Mouse (Mus musculus) erythroid progenitor cell, adult 5-6 weeks (primary cell): Measurements from ENCODE around the gene Slc2a9. TPM values are rescaled to one million over a fixed set of nuclear protein-coding genes. Genes with fewer than 3 reads are reported as not detected.

Experiments used
- ATAC-seq: replicated peaks from 2 replicates; pipeline ENCODE4 v1.8.0; 2016; ENCODE audit warnings: moderate number of reproducible peaks, mild to moderate bottlenecking, moderate TSS enrichment, inconsistent platforms; ENCODE audit not compliant: poor library complexity, low FRiP score, severe bottlenecking
- total RNA-seq, 2 experiments: library from RNA; stranded (forward) in 1 of 2; stranded (reverse) in 1 of 2; fragments of 150-400 nt in 1 of 2; fragments of 186-747, 209-891 nt in 1 of 2; gene quantifications; 2 replicates each; pipeline versions ENCODE4 v1.2.3 to v1.2.4; 2015 to 2017; ENCODE audit warnings: low replicate concordance in 2 of 2

Slc2a9 gene
- total RNA-seq, 2 experiments from 2014 or later, result not detected

DNA sequence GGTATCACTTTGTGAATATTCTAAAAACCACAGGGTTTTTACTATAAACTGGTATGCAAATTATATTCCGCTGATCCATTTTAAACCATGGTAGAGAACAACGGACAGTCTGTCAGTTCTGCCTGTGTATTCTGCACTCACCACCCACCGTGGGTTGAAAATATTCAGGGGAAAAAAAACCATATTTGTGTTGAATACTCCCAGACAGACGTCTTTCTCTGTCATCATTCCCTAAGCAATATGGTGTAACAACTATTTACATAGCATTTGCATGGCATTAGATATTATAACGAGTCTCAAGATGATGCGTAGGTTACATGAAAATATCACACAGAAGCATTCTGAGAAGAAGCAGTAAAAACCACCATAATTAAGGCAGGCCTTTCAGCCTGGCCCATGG is 84.1 kb downstream of the Slc2a9 start:
- no peak for ATAC-seq

DNA sequence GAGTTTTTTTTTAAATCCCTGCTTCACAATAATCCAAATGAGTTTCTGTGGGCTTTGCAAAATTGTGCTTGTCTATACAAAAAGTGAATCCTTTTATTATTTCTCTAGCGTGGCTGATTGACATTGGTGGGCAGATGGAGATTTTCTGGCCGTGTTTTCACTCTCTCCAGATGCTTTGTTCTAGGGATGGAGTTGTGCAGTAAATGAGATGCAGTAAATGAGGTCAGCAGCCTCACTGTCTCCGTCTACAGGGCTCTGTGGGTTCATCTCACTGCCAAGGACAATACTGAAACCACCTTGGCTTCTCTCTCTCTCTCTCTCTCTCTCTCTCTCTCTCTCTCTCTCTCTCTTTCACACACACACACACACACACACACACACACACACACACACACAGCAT is 99.3 kb downstream of the Slc2a9 start:
- ATAC-seq, result no peak

DNA sequence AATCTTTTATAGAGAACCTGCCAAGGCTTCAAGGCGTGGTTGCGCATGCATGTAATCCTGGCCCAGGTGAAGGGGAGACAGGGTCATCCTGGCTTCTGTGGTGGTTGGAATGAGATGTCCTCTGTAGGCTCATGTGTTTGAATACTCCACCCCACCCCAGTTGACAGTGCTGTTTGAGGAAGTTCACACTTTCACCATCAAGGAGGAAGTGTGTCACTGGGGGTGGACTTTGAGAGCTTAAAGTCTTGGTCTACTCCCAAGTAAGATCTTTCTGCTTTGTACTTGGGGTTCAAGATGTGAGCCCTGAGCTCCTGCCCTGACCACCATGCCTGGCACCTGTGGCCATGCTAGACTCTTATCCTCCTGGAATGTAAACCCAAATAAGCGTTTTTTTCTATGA is 100.7 kb downstream of the Slc2a9 start:
- ATAC-seq, result no peak

DNA sequence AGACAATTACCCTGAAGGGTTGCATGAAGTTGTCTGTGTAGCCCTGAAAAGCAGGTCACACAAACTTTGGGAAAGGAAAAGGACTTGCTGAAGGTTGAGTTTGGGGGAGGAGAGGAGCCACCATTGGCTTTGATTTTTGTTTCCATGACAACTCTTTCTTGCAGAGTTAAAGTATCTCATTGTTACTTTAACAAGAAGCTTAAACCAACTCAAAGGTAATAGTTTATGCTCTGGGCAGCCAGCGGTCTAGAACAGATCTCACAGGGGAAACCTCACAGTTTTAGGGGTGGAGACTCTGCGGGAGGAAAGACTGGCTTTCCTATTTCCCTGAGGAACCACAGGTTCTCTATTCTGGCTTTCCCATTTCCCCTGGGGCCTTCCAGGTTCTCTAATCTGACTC is 114.1 kb downstream of the Slc2a9 start:
- ATAC-seq, result no peak

DNA sequence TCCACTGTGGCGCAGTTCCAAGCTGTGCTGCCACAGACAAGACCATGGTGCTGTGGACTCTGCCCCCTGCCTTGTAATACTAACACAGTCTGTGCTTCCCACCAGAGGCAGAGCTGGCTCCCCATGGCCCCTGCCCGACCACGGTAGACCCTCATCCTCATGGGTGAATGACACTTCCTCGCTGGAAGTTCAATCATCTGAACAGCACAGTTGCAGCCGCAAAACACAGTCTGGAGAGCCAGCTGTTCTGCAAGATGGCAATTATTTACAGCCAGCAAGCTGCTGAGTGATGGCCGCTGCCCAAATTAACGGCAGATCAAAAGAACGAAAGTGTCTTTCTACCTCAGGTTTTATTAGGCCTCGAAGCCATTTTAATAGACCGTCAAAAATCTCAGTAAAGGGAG is 114.5 kb downstream of the Slc2a9 start:
- no peak for ATAC-seq

DNA sequence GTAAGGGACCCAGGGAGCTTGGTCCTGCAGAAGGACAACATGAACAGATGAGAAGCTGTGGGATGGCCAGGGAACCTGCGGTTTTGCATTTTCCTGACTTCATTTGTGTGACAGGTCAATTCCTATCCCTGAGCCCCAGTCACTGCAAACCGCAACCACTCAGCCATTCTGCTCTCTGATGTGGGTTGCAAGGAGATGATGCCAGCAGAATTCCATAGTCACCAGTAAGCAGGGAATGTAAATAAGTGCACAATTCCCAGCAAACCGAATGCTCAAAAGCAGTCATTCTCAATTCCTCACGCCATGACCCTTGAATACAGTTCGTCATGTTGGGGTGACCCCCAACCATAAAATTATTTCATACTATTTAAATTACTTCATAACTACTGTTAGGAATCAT is 123.0 kb downstream of the Slc2a9 start:
- ATAC-seq, result no peak

DNA sequence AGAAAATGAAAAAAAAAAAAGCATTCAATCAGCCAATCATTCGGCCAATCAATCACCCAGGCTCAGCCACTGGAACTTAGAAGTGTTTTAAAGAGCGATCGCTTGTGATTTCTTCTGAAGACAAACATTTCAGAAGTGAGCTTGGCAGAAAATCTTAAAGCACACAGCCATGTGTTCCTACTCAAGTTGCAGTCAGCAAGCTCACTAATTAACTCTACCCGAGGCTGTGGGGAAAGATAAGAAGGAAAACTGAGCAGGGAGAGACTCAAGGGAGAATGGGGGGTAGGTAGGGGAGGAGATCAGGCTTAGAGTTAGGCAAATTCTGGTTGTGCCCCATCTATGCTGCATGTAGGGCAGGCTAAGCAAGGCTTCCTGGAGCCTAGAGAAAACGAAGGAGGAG is 130.6 kb downstream of the Slc2a9 start:
- ATAC-seq, result no peak

DNA sequence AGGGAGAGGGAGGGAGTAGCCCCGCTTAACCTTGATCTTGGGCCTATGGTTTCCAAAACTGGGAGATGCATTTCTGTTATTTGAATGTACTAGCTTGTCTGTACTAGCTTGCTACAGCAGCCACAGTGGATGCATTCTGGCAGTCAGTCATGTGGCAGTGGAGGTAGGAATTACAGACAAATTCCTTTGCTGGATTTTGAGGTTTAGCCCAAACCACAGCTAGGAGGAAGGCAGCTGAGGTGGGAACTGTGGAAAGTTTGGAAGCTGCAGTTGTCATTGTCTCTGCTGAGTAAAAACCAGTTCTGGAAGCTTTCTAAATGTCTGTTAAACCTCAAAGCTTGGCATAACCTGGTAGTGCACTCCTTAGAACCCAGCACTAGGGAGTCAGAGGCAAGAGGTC is 131.6 kb downstream of the Slc2a9 start:
- no peak for ATAC-seq

DNA sequence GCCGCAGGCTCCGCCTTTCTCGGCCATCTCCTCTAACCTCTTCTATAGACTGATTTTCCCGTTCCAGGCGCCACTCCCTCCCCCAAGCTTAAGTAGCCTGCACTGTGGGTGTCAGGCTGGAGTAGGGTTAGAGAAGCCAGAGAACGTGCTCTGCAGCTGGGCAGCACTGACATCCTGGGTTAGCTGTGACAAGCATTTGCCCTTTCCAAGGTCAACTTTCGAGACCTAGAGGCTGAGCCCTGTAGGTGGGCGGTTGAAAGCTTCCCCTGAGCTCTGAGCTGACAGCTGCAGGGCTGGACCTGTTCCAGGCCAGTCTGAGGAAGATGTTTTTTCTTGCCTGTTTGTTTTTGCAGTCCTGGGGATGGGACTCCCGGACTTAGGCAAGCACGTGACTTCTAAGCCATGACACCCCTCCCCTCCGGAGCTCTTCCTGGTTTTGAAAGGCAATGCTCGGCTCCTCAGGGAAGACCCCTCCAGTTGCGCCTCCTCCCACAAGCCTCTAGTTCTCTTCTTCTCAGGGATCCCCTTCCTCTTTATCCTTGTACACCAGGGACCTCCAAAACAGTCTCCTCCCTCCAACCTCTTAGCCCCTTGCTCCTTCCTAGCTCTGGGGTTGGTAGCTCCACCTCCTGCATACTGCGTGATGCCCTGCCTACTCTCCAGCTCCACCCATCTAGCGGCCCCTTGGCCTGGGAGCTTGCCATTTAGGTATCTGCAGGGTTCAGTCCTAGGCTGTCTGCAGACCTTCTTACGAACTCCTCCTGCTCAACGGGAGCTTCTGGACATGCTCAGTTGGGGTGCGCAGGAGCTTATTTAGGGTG is 136.1 kb downstream of the Slc2a9 start:
- no peak for ATAC-seq

DNA sequence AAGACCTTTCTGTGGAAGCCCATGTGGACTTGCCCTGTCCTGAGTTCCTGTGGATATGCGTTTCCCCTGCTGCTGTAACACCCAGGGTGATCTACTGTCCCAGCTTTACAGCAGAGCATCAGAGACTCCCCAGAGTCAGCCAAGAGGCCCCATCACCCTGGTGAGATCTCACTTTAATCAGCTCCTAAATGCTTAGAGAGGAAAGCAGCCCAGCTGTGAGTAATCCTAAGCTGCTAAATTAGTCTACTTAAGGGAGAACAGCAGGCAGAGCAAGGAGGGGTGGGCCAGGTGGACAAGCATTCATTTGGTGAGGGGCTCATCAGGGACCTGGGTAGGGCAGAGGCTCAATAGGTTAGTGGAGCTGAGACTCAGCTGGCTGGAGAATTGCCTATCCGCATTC is 137.4 kb downstream of the Slc2a9 start:
- no peak for ATAC-seq

DNA sequence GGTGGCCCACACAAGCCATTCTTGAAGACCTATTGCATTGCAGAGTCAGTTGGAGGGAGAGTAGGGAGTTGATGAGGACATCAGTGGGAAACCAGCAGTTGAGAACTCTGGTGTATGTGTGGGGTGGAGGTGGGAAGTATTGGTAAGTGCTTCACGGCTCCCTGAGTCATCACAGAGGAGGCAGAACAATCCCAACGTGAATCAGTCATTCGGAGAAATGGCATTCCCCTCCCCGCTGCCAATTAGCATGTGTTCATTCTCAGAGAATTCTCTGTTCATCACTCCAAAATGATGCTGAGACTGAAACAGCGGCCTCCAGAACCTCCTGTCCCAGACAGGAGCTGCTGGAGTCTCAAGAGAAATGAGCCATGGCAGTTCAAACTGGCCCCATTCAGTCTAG is 138.5 kb downstream of the Slc2a9 start:
- no peak for ATAC-seq

DNA sequence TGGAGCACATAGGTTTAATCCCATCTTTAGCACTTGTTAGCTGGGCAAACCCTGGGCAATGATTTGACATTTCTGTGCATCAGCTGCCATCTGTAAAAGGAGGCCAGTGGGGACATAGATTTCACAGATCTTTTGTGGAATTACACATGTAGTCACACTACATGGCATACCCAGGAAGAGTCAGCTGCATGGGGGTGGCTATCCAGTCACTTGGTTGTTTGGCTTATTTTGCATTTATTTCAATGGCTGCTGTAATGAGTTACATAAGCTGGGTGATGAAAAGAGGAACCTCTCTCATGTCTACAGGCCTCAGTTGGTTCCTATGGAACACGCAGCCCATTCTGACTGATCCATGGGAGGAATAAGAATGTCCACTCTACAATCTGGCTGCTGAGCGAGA is 143.2 kb downstream of the Slc2a9 start:
- no peak for ATAC-seq

DNA sequence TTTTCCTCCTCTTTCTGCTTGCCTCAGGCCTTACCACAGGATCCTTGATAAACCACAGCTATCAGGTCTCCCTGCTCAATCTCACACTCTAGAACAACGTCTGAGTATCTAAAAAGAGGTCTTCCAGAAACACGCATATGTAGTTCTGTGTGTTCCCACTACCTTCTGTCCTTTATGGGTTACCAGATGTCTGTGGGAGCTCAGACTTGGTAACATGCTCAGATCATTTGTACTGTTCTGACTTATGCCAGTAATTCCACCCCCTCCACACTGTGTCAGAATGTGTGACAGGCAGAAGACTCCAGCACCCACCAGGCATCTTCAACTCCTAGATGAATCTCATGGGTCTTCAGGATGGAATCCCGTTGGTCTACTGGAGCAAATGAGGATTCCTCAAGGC is 146.0 kb downstream of the Slc2a9 start:
- ATAC-seq, result no peak

DNA sequence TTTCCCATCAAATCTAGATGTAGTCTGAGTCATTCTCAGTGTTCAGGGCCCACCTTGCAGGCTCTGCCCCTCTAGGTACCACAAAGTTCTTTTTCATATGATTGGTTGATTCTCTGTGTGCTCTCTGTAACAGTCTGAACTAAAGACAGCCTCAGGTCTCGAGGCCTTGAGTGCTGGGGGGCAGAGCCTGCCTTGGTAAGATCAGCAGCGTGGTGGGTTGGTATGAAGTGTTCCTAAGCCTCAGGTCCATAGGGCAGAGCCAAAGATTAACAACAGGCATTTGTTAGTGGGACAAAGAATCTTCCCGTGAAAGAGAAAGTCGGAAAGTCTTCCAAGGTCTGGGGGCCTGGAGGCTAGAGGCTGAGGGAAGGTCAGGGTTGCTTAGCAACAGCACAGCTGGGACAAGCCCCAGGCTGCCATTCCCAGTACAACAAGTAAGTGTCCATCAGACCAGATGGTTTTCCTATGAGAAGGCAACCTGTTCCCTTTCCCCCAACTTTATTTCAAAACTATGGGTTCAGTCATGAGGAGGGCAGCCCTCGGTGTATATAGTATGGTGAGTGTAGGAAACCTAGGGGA is 152.5 kb downstream of the Slc2a9 start:
- ATAC-seq, result no peak

DNA sequence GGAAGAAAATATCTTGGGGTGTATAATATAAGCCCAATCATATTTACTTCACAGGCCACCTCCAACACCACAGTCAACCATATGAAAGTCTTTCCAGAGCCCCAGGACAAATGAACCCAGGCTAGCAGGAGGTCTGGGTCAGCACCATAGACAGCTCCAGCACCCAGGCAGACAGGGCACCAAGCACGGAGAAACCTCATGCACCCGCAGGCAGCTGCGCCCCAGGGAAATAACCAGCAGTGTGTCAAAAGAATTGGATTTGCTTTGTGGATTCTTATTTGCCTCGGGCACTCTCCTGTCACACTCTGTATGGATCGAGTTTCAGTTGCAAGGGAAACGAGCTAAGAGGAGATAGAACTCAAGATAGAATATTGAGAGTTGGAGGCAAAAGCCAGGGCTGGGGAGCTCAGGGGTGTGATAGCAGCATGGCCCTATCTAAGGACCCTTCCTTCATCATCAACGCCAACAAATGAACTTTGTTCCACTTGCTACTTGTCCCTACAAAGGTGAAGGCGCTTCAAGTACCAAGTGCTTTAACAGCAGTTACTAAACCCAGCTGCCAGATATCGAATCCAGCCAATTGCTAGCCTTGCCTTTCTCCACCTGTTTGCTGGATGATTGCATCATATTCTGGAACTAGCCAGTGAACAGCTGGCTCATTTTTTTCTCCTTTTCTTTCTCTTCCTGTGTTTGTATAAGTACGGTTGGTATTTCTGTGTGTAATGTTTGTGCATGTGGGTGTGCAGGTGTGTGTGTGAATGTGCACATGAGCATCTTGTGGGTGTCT is 156.1 kb downstream of the Slc2a9 start:
- no peak for ATAC-seq

DNA sequence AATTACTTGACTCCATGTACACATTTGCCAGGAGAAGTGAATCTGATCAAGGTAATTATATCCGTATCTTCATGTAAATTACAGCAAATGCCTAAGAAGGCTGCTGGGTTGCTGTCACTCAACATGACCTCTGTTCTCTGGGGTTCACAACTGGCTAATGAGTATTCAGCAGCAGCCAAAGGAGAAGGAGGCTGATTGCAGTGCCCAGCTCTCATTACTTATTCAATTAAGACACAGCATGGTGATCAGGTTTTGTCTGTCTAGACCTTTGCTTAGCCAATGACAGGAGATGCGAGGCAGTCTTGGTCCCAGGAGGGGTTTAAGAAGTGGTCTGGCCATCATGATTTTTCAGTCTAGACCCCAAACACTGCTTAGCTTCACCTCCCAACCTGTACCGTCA is 159.8 kb downstream of the Slc2a9 start:
- ATAC-seq, result no peak

DNA sequence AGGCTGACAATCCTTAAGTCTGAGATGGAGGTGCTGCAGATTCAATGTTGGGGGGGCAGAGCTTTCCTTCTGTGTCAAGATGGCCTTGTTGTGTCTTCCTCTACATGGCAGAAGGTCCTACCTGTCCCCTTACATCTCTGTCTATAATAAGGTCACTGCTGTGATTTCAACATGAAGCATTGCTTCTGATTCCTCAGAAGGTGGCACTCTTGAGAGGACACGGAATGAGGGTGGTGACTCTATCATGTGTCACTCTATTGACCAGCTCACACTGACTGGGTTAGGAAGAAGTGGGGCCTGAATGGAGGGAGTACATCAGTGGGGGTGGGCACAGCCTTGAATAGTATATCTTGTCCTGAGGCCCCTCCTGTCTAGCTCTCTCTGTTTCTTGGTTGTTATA is 168.4 kb downstream of the Slc2a9 start:
- no peak for ATAC-seq

DNA sequence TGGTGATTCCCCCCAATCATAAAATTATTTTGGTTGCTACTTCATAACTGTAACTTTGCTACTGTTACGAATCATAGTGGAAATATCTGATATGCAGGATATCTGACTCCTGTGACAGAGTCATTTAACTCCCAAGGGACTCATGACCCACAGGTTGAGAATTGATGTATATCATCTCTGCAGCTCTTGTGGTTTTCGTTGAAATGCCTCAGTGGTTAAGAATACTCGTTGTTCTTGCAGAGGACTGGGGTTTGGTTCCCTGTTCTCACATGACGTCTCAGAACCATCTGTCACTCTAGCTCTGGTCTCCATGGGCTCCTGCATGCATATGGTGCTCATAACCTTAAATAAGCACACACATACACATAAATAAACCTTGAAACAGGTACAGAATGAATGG is 169.6 kb downstream of the Slc2a9 start:
- no peak for ATAC-seq

DNA sequence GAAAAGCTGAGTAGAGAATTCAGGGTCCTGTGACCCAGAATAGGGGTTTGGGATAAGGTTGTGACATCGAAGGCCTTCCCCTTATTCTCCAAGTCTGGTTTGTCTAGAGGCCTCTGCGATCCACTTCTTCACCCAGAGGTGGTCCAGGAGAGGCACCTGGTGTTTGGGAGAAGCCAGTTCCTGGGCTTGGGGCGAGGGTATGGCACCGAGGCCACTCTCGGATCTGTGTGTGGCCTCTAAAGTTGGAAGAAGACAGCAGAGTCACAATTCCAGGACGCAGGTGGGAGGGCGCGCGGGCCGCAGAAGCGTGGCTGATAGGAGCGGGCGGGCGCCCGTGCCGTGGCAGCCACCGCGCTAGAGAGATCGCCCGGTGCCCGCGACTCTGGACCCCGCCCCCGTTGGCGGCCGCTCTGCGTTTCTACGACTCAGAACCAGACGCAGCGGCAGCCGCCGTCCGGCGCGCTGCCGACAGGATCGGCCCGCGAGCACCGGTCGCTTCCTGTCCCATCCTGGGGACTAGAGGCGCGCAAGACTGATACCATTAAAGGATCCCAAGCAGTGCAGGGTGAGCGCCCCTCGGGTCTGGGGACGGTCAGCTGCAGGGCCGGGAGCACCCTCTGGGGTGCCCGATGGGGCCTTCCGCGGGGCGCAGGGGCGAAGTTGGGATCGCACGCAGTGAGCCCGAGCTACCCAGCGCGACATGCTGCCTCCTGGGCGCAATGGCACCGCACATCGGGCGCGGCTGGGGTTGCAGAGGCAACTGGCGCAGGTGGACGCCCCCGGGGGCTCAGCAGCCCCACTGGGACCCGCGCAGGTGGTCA is 183.8 kb downstream of the Slc2a9 start, which contains the start of gene Drd5:
Gene Drd5 (plus strand): TSS at position 402 of the 821 bp plus-strand sequence.
- no peak for ATAC-seq

DNA sequence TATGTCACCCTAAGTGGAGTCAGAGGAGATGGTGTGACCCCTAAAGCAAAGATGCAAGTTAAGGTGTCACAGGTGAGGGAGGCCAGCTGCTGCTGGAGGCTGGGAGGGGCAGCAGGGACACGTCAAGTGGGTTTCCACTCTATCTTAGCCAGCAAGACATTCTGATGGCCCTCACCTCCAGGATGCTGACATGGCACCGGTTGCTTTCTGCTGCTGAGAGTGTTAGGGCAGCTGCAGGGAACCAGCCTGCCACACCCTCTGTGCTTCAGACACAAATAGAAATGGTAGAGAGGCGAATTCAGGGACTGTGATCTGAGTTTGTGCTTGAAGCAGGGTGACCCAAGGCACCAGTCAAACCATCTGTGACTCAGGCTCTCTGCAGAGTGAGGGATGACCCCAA is 193.1 kb downstream of the Slc2a9 start:
- ATAC-seq, result no peak
